Mouse (Mus musculus): ENCODE data around the gene Gm45233.

DNA sequence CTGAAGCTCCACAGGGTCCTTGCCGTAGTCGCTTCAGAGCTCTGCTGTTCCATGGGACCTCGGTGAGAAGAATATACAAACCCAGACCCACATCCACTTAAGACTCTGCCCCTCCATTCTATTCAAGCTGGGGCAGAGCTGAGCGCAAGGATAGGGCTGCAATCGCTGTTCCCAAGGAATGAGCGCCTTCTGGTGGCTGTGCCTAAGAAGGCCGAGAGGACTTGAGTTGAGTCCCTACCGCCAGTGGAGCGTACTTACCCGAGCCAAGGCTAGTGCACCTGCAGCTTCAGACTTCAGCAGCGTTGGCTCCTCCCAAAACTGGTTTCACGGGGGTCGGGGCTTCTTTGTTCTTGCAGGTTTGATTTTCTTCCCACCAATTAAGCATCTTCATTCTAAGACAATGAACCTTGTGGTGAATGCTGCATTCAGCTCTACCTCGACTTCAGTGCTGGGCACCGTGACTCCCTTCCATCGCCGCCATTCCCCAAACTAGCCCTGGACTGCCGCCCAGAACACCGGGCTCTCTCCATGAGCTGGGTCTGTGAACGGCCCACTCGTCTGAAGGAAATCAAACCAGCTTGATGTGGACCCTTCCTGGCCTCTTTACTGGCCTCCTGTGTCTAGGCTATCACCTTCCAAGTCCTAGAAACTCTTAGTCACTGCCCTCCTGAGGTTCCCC is 51.6 kb downstream of the Gm45233 start:
- TF ChIP-seq CTCF (IDR thresholded peaks at IDR 0.05; ENCODE audit: control insufficient read depth, insufficient read depth, low read length) (peak; percentile 51), POLR2A (IDR thresholded peaks at IDR 0.05; ENCODE audit: borderline replicate concordance, control insufficient read depth, low read depth, low read length) (no peak)

Measured in bone marrow, adult 2 months (tissue).